Mouse (Mus musculus): ENCODE data around the gene Crybb3. TPM values are rescaled to one million over a fixed set of nuclear protein-coding genes. Genes with fewer than 3 reads are reported as not detected.

The Crybb3 gene
- polyA plus RNA-seq, 1 experiment from 2014 or later: 1.1 TPM

DNA sequence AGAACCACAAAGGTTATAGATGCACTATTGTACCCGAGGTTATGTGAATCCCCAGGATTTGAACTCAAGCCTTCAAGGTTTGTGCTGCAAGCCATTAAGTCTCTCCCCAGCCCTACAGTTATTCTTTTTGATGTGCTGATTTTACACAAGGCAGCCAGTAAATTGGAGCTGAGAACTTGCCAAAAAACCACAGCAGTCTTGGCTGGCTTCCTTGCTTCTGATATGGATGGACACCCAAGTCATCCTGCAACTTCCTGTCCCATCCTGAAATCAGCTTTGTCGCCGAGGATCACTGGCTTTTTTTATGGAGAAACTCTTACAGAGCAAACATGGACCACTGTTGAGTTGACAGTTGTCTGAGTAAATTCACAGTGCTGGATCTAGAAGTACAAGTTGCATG is 51.3 kb downstream of the Crybb3 start:
- H3K4me2 ChIP-seq (ENCODE audit: low read depth, low read length): no peak overlapping the region
- no peaks in the 10 kb centered on the region for H3K9me3 ChIP-seq (replicated peaks; ENCODE audit: control insufficient read depth, low read length)
- no peak overlapping the region for H3K27ac ChIP-seq (ENCODE audit: low read length)
- peaks cover 9% of the 10 kb centered on the region for H3K4me1 ChIP-seq (ENCODE audit: control insufficient read depth, insufficient read depth, low read length)
- H3K27me3 ChIP-seq (ENCODE audit: control insufficient read depth, insufficient read depth, low read length): no peaks in the 10 kb centered on the region
- no peak overlapping the region for H3K9ac ChIP-seq (ENCODE audit: low read length)
- no peak for ATAC-seq (replicated peaks; ENCODE audit: extremely low read depth, insufficient read depth, low FRiP score)
- 56% methylated on average over 3 of the region's 3 CpGs for WGBS
- H3K36me3 ChIP-seq (ENCODE audit: control insufficient read depth, insufficient read depth): no peaks in the 10 kb centered on the region
- H3K4me3 ChIP-seq (ENCODE audit: low read length): no peak overlapping the region

DNA sequence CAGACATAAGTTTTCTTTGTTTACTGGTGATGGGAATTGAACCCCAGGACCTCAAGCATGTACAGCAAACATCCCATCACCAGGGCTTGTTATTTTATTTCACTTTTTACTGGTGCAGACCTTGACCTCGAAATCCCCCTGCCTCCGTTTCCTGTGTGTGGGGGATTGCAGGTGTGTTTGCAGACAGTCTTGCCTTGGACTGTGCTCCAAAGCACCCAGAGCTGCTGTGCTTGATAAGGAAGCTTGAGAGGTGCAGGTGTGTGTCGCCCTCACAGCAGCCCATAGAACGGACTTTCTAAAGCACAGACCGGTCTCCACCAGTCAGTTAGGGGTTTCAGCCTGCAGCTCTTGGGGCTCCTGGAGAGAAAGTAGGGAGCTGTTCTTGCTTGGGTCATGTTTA is 54.7 kb downstream of the Crybb3 start:
- WGBS: 80% methylated on average over 5 of the region's 5 CpGs
- Histone ChIP-seq H3K9me3 (replicated peaks; ENCODE audit: control insufficient read depth, low read length) (no peaks in the 10 kb centered on the region), H3K4me3 (ENCODE audit: low read length) (no peak overlapping the region), H3K9ac (ENCODE audit: low read length) (no peak overlapping the region), H3K27me3 (ENCODE audit: control insufficient read depth, insufficient read depth, low read length) (no peaks in the 10 kb centered on the region), H3K4me2 (ENCODE audit: low read depth, low read length) (no peak overlapping the region), H3K4me1 (ENCODE audit: control insufficient read depth, insufficient read depth, low read length) (peaks cover 8% of the 10 kb centered on the region), H3K36me3 (ENCODE audit: control insufficient read depth, insufficient read depth) (no peaks in the 10 kb centered on the region), H3K27ac (ENCODE audit: low read length) (no peak overlapping the region)
- no peak for ATAC-seq (replicated peaks; ENCODE audit: extremely low read depth, insufficient read depth, low FRiP score)

Other genes with a start within 250 kb of the Crybb3 start
- 24.9 and 28.6 TPM in 2 replicates for gene Myo18b, start 185.2 kb downstream of the Crybb3 start, polyA plus RNA-seq (2015; fragmentation: Nextera tagmentation; extraction: Ambion mirVana)
- gene Grk3, start 65.8 kb downstream of the Crybb3 start, polyA plus RNA-seq (2015; fragmentation: Nextera tagmentation; extraction: Ambion mirVana): 21.7 and 23.9 TPM in 2 replicates
- not detected in 2 replicates for gene Crybb2, start 11.5 kb downstream of the Crybb3 start, polyA plus RNA-seq (2015; fragmentation: Nextera tagmentation; extraction: Ambion mirVana)
- 14.9 and 16.4 TPM in 2 replicates for gene 2900026A02Rik, start 139.7 kb upstream of the Crybb3 start, polyA plus RNA-seq (2015; fragmentation: Nextera tagmentation; extraction: Ambion mirVana)
- gene Tmem211, start 145.3 kb upstream of the Crybb3 start, polyA plus RNA-seq (2015; fragmentation: Nextera tagmentation; extraction: Ambion mirVana): not detected in 2 replicates
- gene Sgsm1, start 229.2 kb upstream of the Crybb3 start, polyA plus RNA-seq (2015; fragmentation: Nextera tagmentation; extraction: Ambion mirVana): 0.67 and 1.0 TPM in 2 replicates

Measured in heart, embryonic 16.5 days (tissue).